Mouse (Mus musculus): ENCODE results near the gene Ugt1a2. TPM values are rescaled to one million over a fixed set of nuclear protein-coding genes. Genes with fewer than 3 reads are reported as not detected.

Ugt1a2 gene
- polyA plus RNA-seq, 1 experiment from 2014 or later, result 0.22 TPM

DNA sequence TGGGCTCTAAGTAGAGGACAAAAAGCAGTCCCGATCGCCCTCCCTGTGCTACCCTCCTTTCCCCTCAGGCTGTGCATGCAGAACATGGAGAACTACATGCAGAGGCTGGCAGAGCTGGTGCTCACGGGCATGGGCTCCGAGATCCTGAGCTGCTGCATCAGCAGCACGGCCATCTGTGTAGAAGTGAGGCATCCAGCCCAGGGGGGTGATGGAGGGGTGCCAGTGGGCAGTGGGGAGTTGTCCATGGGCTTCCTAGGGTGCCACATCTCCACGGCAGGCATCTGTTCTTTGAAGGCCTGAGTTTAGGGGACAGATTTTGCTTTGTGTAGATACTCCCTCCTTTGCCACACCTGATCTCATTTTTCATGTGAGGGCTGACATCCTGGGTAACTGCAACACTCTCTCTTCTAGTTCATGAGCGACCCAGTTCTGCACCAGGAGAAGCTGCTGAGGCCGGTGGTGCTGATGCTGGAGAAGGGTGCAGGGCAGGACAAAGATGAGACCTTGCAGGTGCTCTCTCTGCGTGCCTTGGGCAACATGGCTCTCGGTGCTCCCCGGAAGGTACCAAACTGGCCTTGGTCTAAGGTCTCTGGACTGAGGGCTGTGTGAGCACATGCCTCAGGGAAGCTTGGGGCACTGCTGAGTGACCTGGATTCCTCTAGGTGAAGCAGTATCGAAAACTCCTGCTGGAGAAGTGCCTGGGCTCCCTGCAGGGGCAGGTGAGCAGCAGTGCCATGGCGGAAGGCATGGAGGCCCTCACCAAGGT is 55.8 kb downstream of the Ugt1a2 start:
- peaks cover 19% of the 10 kb centered on the region for H3K36me3 ChIP-seq (ENCODE audit: control insufficient read depth, insufficient read depth, low read length)
- H3K4me3 ChIP-seq (ENCODE audit: low read depth, low read length), result no peak overlapping the region
- DNase-seq (ENCODE audit: low spot score), result no peak
- peaks cover 51% of the 10 kb centered on the region for H3K9me3 ChIP-seq (ENCODE audit: control insufficient read depth, low read length)
- no peak for ATAC-seq (ENCODE audit: low read depth)
- no peak overlapping the region for H3K27ac ChIP-seq (replicated peaks; ENCODE audit: low read depth, low read length)
- no peak overlapping the region for H3K4me2 ChIP-seq (ENCODE audit: low read depth, low read length)
- no peaks in the 10 kb centered on the region for H3K27me3 ChIP-seq (replicated peaks; ENCODE audit: control insufficient read depth, insufficient read depth, low read length)
- H3K4me1 ChIP-seq (ENCODE audit: control insufficient read depth, insufficient read depth, low read length), result no peaks in the 10 kb centered on the region
- H3K9ac ChIP-seq (ENCODE audit: low read depth, low read length), result no peak overlapping the region
- WGBS, result 76% methylated on average over 13 of the region's 13 CpGs

DNA sequence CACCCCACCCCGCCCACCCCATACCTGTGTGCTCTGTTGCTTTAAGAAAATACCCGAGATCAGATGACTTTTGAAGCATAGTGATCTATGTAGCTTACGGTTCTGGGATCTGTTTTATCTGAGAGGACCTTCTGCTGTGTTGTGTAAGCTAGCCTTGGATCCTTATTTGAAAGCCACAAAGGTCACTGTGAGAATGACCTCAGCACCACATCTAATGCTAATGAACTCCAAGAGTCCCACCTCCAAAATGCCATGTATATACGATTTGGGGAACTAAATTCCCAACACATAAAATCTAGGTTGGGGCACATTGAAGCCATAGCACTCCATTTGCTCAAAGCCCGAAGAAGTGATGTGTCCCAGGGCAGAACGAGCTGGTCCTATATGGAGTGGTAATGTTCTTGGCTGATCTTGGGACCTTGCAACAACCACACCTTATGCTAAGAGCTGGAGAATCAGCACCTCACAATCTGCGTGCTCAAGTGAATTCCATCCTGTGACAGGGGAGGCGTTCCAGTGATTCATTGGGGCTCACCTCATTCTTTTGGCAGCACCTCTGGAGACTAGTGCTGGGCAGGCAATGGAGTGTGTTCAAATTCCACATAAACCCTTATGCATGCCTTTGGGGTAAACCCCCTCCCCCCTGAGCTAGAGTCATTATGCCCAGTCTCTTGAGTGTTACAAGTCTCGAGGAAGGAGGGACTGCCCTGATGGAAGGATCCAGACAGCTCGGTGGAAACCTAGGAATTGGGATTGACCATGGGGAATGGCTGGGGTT is 56.7 kb downstream of the Ugt1a2 start:
- no peak for DNase-seq (ENCODE audit: low spot score)
- Histone ChIP-seq H3K4me1 (ENCODE audit: control insufficient read depth, insufficient read depth, low read length) (no peaks in the 10 kb centered on the region), H3K27ac (replicated peaks; ENCODE audit: low read depth, low read length) (no peak overlapping the region), H3K27me3 (replicated peaks; ENCODE audit: control insufficient read depth, insufficient read depth, low read length) (no peaks in the 10 kb centered on the region), H3K4me3 (ENCODE audit: low read depth, low read length) (no peak overlapping the region), H3K9ac (ENCODE audit: low read depth, low read length) (no peak overlapping the region), H3K4me2 (ENCODE audit: low read depth, low read length) (no peak overlapping the region), H3K36me3 (ENCODE audit: control insufficient read depth, insufficient read depth, low read length) (peaks cover 28% of the 10 kb centered on the region), H3K9me3 (ENCODE audit: control insufficient read depth, low read length) (peaks cover 45% of the 10 kb centered on the region)
- 76% methylated on average over 10 of the region's 10 CpGs for WGBS
- ATAC-seq (ENCODE audit: low read depth), result no peak

DNA sequence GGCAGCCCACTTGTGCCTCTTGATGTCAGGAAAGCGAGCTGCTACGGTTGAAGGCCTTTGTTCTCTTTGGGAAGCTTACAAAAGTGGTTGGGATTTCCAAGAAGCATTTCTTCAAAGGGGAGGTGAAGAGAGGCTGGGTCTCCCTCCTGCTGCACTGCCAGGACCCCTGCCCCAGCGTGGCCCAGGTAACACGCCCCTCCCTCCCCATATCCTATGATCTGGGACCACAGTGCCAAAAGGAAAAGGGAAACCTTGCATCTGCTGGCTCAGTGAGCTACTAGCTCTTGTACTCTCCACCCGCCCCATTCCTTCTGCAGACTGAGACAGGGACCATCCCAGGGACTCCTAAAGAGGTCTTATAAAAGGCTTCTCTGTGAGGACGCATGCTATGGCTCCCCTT is 57.3 kb downstream of the Ugt1a2 start:
- H3K4me3 ChIP-seq (ENCODE audit: low read depth, low read length), result no peak overlapping the region
- H3K9ac ChIP-seq (ENCODE audit: low read depth, low read length), result no peak overlapping the region
- H3K27ac ChIP-seq (replicated peaks; ENCODE audit: low read depth, low read length), result no peak overlapping the region
- H3K9me3 ChIP-seq (ENCODE audit: control insufficient read depth, low read length), result peaks cover 39% of the 10 kb centered on the region
- ATAC-seq (ENCODE audit: low read depth), result no peak
- H3K36me3 ChIP-seq (ENCODE audit: control insufficient read depth, insufficient read depth, low read length), result peaks cover 34% of the 10 kb centered on the region
- H3K27me3 ChIP-seq (replicated peaks; ENCODE audit: control insufficient read depth, insufficient read depth, low read length), result no peaks in the 10 kb centered on the region
- 82% methylated on average over 6 of the region's 6 CpGs for WGBS
- no peaks in the 10 kb centered on the region for H3K4me1 ChIP-seq (ENCODE audit: control insufficient read depth, insufficient read depth, low read length)
- no peak overlapping the region for H3K4me2 ChIP-seq (ENCODE audit: low read depth, low read length)
- DNase-seq (ENCODE audit: low spot score), result no peak

DNA sequence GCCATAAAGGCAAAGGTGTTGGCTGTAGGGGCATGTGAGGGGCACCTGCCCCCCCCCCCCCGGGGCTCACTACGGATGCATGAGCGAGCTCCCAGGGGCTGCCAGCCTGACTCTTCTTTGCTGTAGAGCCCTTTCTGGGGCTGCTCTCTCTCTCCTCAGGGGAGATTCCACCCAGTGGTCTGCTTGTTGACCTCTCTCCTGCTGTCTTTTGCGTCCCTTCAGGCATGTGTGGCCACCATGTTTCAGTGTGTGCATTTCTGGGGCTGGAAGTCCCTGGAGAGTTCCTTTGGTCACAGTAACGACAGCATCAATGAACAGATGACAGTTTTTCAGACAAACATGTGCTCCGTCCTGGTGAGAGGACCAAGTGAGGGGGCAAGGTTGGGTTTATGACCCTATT is 58.0 kb downstream of the Ugt1a2 start:
- 64% methylated on average over 6 of the region's 6 CpGs for WGBS
- H3K27ac ChIP-seq (replicated peaks; ENCODE audit: low read depth, low read length), result no peak overlapping the region
- H3K4me2 ChIP-seq (ENCODE audit: low read depth, low read length), result no peak overlapping the region
- H3K9me3 ChIP-seq (ENCODE audit: control insufficient read depth, low read length), result peaks cover 32% of the 10 kb centered on the region
- no peaks in the 10 kb centered on the region for H3K27me3 ChIP-seq (replicated peaks; ENCODE audit: control insufficient read depth, insufficient read depth, low read length)
- no peaks in the 10 kb centered on the region for H3K4me1 ChIP-seq (ENCODE audit: control insufficient read depth, insufficient read depth, low read length)
- no peak overlapping the region for H3K9ac ChIP-seq (ENCODE audit: low read depth, low read length)
- ATAC-seq (ENCODE audit: low read depth), result no peak
- no peak for DNase-seq (ENCODE audit: low spot score)
- peaks cover 41% of the 10 kb centered on the region for H3K36me3 ChIP-seq (ENCODE audit: control insufficient read depth, insufficient read depth, low read length)
- H3K4me3 ChIP-seq (ENCODE audit: low read depth, low read length), result no peak overlapping the region

DNA sequence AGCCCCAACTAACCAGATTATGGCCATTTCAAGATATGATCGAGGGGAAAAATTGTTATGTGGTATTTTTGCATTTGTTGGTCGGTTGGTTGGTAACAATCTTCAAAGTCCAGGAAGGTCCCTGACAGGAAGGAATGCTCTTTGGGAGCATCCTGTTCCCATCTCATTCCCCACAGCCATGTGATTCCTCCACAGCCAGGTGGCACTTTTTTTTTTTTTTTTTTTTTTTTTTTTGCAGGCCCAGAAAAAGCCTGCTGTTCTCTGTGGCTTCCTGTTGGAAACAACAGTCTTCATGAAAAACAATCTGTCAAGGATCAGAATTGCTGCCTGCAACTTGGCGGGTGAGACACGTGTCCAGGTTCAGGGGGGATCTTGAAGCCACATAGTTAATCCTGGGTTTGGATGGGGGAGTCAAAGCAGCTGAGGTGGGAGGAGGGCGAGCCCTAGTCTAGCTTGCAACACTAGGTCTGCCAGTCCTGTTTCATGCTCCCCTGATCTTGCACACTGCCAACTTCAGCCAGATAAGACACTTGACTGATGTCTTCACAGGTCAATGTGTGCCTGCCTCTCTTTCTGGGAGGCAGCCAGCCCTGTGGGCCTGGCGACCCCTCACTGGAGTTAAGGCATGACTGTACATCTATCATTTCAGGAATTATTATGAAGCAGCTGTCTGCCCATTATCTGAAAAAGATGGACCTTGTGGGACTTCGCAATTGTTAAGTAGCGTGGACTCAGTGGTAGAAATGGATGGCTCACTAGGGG is 58.7 kb downstream of the Ugt1a2 start:
- Histone ChIP-seq H3K4me1 (ENCODE audit: control insufficient read depth, insufficient read depth, low read length) (no peaks in the 10 kb centered on the region), H3K9me3 (ENCODE audit: control insufficient read depth, low read length) (peaks cover 27% of the 10 kb centered on the region), H3K27ac (replicated peaks; ENCODE audit: low read depth, low read length) (no peak overlapping the region), H3K9ac (ENCODE audit: low read depth, low read length) (no peak overlapping the region; the same call in 1 of the 2 replicates), H3K36me3 (ENCODE audit: control insufficient read depth, insufficient read depth, low read length) (peaks cover 48% of the 10 kb centered on the region), H3K4me2 (ENCODE audit: low read depth, low read length) (no peak overlapping the region), H3K4me3 (ENCODE audit: low read depth, low read length) (no peak overlapping the region), H3K27me3 (replicated peaks; ENCODE audit: control insufficient read depth, insufficient read depth, low read length) (no peaks in the 10 kb centered on the region)
- DNase-seq (ENCODE audit: low spot score) (peak; percentile 79), ATAC-seq (ENCODE audit: low read depth) (no peak)
- WGBS, result 73% methylated on average over 8 of the region's 8 CpGs

DNA sequence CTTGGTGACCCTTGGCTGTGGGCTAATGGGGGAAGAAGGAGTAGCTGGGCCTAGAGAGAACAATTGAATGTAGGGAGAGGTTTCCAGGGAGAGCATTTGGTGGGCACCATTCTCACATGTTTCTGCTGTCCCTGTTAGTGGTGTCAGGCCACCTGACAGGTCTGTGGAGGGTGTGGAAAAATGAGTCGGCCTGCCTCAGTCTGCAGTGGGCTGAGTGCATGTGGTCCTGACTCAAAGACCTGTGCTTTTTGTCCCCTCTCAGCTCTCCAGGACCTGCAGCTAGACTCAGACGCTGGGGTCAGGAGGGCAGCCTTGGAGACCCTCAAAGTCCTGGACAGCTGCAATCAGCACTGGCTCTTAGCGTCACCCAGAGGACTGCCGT is 59.2 kb downstream of the Ugt1a2 start:
- no peak overlapping the region; the same call in 1 of the 2 replicates for H3K9ac ChIP-seq (ENCODE audit: low read depth, low read length)
- H3K27me3 ChIP-seq (replicated peaks; ENCODE audit: control insufficient read depth, insufficient read depth, low read length), result no peaks in the 10 kb centered on the region
- no peak overlapping the region for H3K4me2 ChIP-seq (ENCODE audit: low read depth, low read length)
- no peak overlapping the region for H3K27ac ChIP-seq (replicated peaks; ENCODE audit: low read depth, low read length)
- H3K4me1 ChIP-seq (ENCODE audit: control insufficient read depth, insufficient read depth, low read length), result no peaks in the 10 kb centered on the region
- peaks cover 22% of the 10 kb centered on the region for H3K9me3 ChIP-seq (ENCODE audit: control insufficient read depth, low read length)
- H3K4me3 ChIP-seq (ENCODE audit: low read depth, low read length), result no peak overlapping the region
- 78% methylated on average over 4 of the region's 4 CpGs for WGBS
- no peak for ATAC-seq (ENCODE audit: low read depth)
- peaks cover 53% of the 10 kb centered on the region for H3K36me3 ChIP-seq (ENCODE audit: control insufficient read depth, insufficient read depth, low read length)
- no peak for DNase-seq (ENCODE audit: low spot score)

DNA sequence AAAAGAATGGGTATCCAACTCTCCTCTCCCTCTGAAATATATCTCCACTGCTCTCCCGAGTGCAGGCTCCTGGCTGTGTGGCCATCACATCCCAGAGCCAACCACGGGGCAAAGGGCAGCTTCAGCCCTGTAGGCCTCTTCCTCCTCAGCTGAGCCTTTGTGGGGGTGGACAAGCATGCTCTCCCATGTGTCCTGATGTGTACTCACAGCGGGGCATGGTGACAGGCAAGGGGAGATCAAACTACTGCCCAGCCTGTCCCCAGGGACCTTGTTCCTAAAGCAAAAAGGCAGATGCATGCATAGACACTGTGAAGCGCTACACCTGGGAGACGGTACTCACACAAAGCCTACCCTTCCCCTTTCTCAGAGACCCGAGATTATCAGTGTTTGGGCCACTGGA is 59.7 kb downstream of the Ugt1a2 start:
- Histone ChIP-seq H3K4me1 (ENCODE audit: control insufficient read depth, insufficient read depth, low read length) (no peaks in the 10 kb centered on the region), H3K4me3 (ENCODE audit: low read depth, low read length) (no peak overlapping the region), H3K4me2 (ENCODE audit: low read depth, low read length) (no peak overlapping the region), H3K27ac (replicated peaks; ENCODE audit: low read depth, low read length) (no peak overlapping the region), H3K36me3 (ENCODE audit: control insufficient read depth, insufficient read depth, low read length) (peaks cover 58% of the 10 kb centered on the region), H3K9ac (ENCODE audit: low read depth, low read length) (no peak overlapping the region), H3K9me3 (ENCODE audit: control insufficient read depth, low read length) (peaks cover 17% of the 10 kb centered on the region), H3K27me3 (replicated peaks; ENCODE audit: control insufficient read depth, insufficient read depth, low read length) (no peaks in the 10 kb centered on the region)
- ATAC-seq (ENCODE audit: low read depth) (no peak; the same call in 1 of the 2 replicates), DNase-seq (ENCODE audit: low spot score) (peak; percentile 78)
- WGBS, result 74% methylated on average over 6 of the region's 6 CpGs

DNA sequence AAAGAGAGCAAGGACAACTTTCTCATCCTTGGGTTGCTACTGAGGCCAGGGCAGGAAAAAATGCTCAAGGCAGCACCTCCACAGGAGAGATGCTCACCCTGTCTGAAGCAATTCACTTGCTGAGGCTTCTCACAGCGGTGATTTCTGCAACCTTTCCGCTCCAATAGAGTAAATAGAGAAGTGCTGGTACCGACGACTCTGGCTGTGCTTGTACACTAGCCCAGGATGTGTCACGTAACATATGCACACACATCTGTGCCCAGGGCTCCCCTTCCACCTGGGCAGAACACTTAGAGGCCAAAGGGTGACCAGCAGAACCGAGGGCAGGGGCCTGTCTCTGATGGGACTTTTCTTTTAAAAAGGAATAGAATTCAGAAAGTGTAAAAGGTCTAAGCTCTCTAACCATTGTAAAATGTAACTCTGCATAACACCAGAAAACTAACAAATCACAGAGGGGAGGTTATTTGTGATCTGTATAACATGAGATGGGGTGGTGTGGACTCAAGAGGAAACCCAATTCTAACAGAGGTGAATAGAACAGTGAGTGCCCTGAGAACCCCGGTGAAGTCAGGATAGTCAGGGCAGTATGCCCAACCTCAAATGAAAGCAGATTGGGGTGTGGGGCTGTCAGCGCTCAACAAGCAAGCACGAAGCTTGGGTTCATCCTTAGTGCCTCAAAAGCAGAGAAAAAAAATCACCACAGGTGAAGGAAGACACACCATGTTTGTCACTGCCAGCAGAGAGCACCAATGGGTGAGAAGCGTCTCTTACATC is 60.4 kb downstream of the Ugt1a2 start:
- ATAC-seq (ENCODE audit: low read depth) (no peak), DNase-seq (ENCODE audit: low spot score) (no peak)
- 84% methylated on average over 10 of the region's 10 CpGs for WGBS
- no peak overlapping the region for H3K4me2 ChIP-seq (ENCODE audit: low read depth, low read length)
- no peaks in the 10 kb centered on the region for H3K27me3 ChIP-seq (replicated peaks; ENCODE audit: control insufficient read depth, insufficient read depth, low read length)
- no peak overlapping the region for H3K9ac ChIP-seq (ENCODE audit: low read depth, low read length)
- peaks cover 65% of the 10 kb centered on the region for H3K36me3 ChIP-seq (ENCODE audit: control insufficient read depth, insufficient read depth, low read length)
- H3K4me1 ChIP-seq (ENCODE audit: control insufficient read depth, insufficient read depth, low read length), result no peaks in the 10 kb centered on the region
- peaks cover 11% of the 10 kb centered on the region for H3K9me3 ChIP-seq (ENCODE audit: control insufficient read depth, low read length)
- H3K4me3 ChIP-seq (ENCODE audit: low read depth, low read length), result no peak overlapping the region
- no peak overlapping the region for H3K27ac ChIP-seq (replicated peaks; ENCODE audit: low read depth, low read length)

Measured in embryonic facial prominence, embryonic 14.5 days (tissue).